Mouse (Mus musculus) kidney, adult 2 months (tissue): ENCODE measurements around the gene Lpp.

Source experiments
- CTCF ChIP-seq: fragments of 200-500 bp; conservative IDR thresholded peaks from 2 replicates; pipeline ENCODE4 v1.5.1; 2011; ENCODE audit warnings: low read depth, mild to moderate bottlenecking, control low read depth, low read length, moderate library complexity, mixed read lengths; ENCODE audit not compliant: insufficient read depth, insufficient read length
- POLR2A ChIP-seq: fragments of 200-500 bp; IDR thresholded peaks from one replicate; pipeline ENCODE4 v1.6.1; 2011; ENCODE audit warnings: low read depth, low read length, control low read depth

DNA sequence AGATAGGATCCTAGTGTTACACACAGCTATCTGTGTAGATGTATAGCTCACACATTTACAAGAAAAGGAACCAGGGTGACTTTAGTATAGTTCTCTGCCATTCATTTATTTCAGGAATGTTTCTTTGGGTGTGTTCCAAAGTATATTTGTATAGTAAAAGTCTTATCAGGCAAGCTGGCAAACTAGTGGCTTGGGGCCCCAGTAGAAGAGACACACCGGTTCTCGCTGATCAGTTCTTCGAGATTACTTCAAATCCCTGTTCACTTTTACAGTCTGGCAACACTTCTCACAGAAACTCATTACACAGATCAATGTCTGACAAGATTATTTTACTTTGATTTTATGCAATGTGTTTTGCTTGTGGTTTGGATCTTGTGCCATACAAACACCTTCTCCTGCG is 408.0 kb downstream of the Lpp start:
- TF ChIP-seq POLR2A (no peak), CTCF (no peak)
